ENCODE assay signal across 13 mouse cellular contexts in genomic region chr7:45455932-45456696, GRCm38 (mm10). TPM values are rescaled to one million over a fixed set of nuclear protein-coding genes. Genes with fewer than 3 reads are reported as not detected.
DNase-seq lines count a peak whose midpoint lies in the region; ATAC-seq and TF ChIP-seq lines count a peak whose summit lies in the region.
"Had no signal": no experiment of that assay in that cellular context is flagged by ENCODE, and none has a peak within 500 bp of the region (broad histone marks: within the 10 kb centered on the region; RNA-seq: fewer than 3 reads in every experiment).

No protein-coding gene starts in this region.

- H3K9me3 ChIP-seq in forebrain, embryonic 12.5 days = no peaks in the 10 kb centered on the region
- H3K9me3 ChIP-seq in forebrain, embryonic 10.5 days = no peaks in the 10 kb centered on the region
- H3K9me3 ChIP-seq in liver, embryonic 16.5 days (replicated peaks; ENCODE audit: control insufficient read depth, low read length) = no peaks in the 10 kb centered on the region
- H3K9me3 ChIP-seq: lung, embryonic 15.5 days had no signal

- H3K36me3 ChIP-seq in forebrain, embryonic 12.5 days (replicated peaks) = peaks cover 47% of the 10 kb centered on the region
- H3K36me3 ChIP-seq in forebrain, embryonic 10.5 days (replicated peaks) = peaks cover 84% of the 10 kb centered on the region
- H3K36me3 ChIP-seq in liver, embryonic 16.5 days (ENCODE audit: control insufficient read depth, insufficient read depth) = peaks cover 25% of the 10 kb centered on the region

- no peak for TF ChIP-seq CTCF in layer of hippocampus, adult 2 months (conservative IDR thresholded peaks at IDR 0.05)
- no peak for TF ChIP-seq CTCF in left cerebral cortex, adult 2 months (IDR thresholded peaks at IDR 0.05)

- peak overlapping the region; percentile 65; the same call in 1 of the 2 replicates for H3K27ac ChIP-seq in forebrain, embryonic 12.5 days
- H3K27ac ChIP-seq in forebrain, embryonic 10.5 days = no peak overlapping the region
- H3K27ac ChIP-seq in layer of hippocampus, adult 2 months = peak overlapping the region; percentile 72; the same call in 1 of the 2 replicates
- 0 out of 2 replicates have a peak overlapping the region, but pooled peaks have one; percentile 53 for H3K27ac ChIP-seq in brown adipose tissue, adult 24 weeks (replicated peaks; ENCODE audit: low read depth, low read length)
- peak overlapping the region; percentile 93; the same call in 1 of the 2 replicates for H3K27ac ChIP-seq in liver, embryonic 16.5 days (ENCODE audit: low read length)
- H3K27ac ChIP-seq in left cerebral cortex, adult 2 months = no peak overlapping the region

- H3K9ac ChIP-seq in forebrain, embryonic 12.5 days = 0 out of 2 replicates have a peak overlapping the region, but pooled peaks have one; percentile 87
- H3K9ac ChIP-seq in liver, embryonic 16.5 days (ENCODE audit: low read depth, low read length) = no peak overlapping the region
- H3K9ac ChIP-seq: lung, embryonic 15.5 days had no signal

- ATAC-seq in forebrain, embryonic 12.5 days (ENCODE audit: low FRiP score) = no peak
- no peak for ATAC-seq in liver, embryonic 16.5 days (ENCODE audit: low read depth)

- H3K27me3 ChIP-seq in forebrain, embryonic 12.5 days = no peaks in the 10 kb centered on the region
- H3K27me3 ChIP-seq in forebrain, embryonic 10.5 days (ENCODE audit: poor library complexity, severe bottlenecking) = no peaks in the 10 kb centered on the region
- H3K27me3 ChIP-seq in liver, embryonic 16.5 days (ENCODE audit: control insufficient read depth, insufficient read depth, low read depth, low read length) = no peaks in the 10 kb centered on the region
- H3K27me3 ChIP-seq: lung, embryonic 15.5 days had no signal

- H3K4me1 ChIP-seq in forebrain, embryonic 12.5 days = peaks cover 39% of the 10 kb centered on the region
- peaks cover 47% of the 10 kb centered on the region for H3K4me1 ChIP-seq in forebrain, embryonic 10.5 days
- peaks cover 5% of the 10 kb centered on the region for H3K4me1 ChIP-seq in brown adipose tissue, adult 24 weeks (ENCODE audit: control insufficient read depth, insufficient read depth, insufficient read length, low read length)
- H3K4me1 ChIP-seq in liver, embryonic 16.5 days (ENCODE audit: control insufficient read depth, low read depth, low read length) = peaks cover 48% of the 10 kb centered on the region

- DNase-seq in forebrain, embryonic 10.5 days (ENCODE audit: extremely low spot score, low spot score) = no peak
- no peak for DNase-seq in layer of hippocampus, adult 2 months (ENCODE audit: low spot score in 2 of 2)
- DNase-seq in layer of hippocampus, adult 18-20 months (ENCODE audit: low spot score in 2 of 2) = no peak
- no peak for DNase-seq in urinary bladder, postnatal 36 days (ENCODE audit: low spot score in 2 of 2)
- DNase-seq in left cerebral cortex, adult 2 months (ENCODE audit: extremely low spot score in 1 of 2, low spot score in 2 of 2) = no peak
- DNase-seq: adrenal gland, adult 8-10 months; gastrocnemius, postnatal 10 days had no signal

- no peak overlapping the region for H3K4me3 ChIP-seq in forebrain, embryonic 12.5 days (replicated peaks)
- no peak overlapping the region for H3K4me3 ChIP-seq in forebrain, embryonic 10.5 days
- no peak overlapping the region for H3K4me3 ChIP-seq in layer of hippocampus, adult 2 months
- H3K4me3 ChIP-seq in brown adipose tissue, adult 24 weeks (ENCODE audit: insufficient read depth, low read depth, low read length) = no peak overlapping the region
- no peak overlapping the region for H3K4me3 ChIP-seq in liver, embryonic 16.5 days (ENCODE audit: low read depth, low read length)
- no peak overlapping the region for H3K4me3 ChIP-seq in left cerebral cortex, adult 2 months
- H3K4me3 ChIP-seq: lung, embryonic 15.5 days had no signal

- intact Hi-C loops in left cerebral cortex, adult 2 months (cut with DNase I) = no loop called here

- 80% methylated on average over 13 of the region's 13 CpGs for WGBS in forebrain, embryonic 12.5 days
- WGBS in forebrain, embryonic 10.5 days = 77% methylated on average over 13 of the region's 13 CpGs
- WGBS in liver, embryonic 16.5 days (ENCODE audit: insufficient replicate concordance) = 76% methylated on average over 13 of the region's 13 CpGs

- no peak overlapping the region for H3K4me2 ChIP-seq in forebrain, embryonic 12.5 days
- H3K4me2 ChIP-seq in liver, embryonic 16.5 days (ENCODE audit: low read depth, low read length) = no peak overlapping the region

RNA-seq across cellular contexts. Expression of gene Ftl1, which starts 3.6 kb away (rescaled TPM):
- polyA plus RNA-seq in forebrain, embryonic 12.5 days (2016; fragmentation: Nextera tagmentation; extraction: Ambion mirVana) = 5,523 and 5,537 TPM in 2 replicates
- polyA plus RNA-seq in forebrain, embryonic 10.5 days (2016; fragmentation: Nextera tagmentation; extraction: Ambion mirVana) = 5,105 and 5,277 TPM in 2 replicates
- 100 to 1,000 TPM; 186 to 204 TPM for total RNA-seq in layer of hippocampus, adult 2 months (2021)
- 100 to 1,000 TPM; 230 to 234 TPM for total RNA-seq in layer of hippocampus, adult 18-20 months (2021)
- polyA plus RNA-seq in brown adipose tissue, adult 24 weeks (2012; ENCODE audit: insufficient read depth, insufficient read length, missing spikeins) = 1,179 and 1,214 TPM in 2 replicates
- polyA plus RNA-seq in liver, embryonic 16.5 days (2015; fragmentation: Nextera tagmentation; extraction: Ambion mirVana) = 6,125 and 6,166 TPM in 2 replicates
- total RNA-seq in left cerebral cortex, adult 2 months (2021) = 100 to 1,000 TPM; 200 to 208 TPM

RNA-seq across cellular contexts. Expression of gene Bax, which starts 10.6 kb away (rescaled TPM):
- 240 and 256 TPM in 2 replicates for polyA plus RNA-seq in forebrain, embryonic 12.5 days (2016; fragmentation: Nextera tagmentation; extraction: Ambion mirVana)
- 247 and 254 TPM in 2 replicates for polyA plus RNA-seq in forebrain, embryonic 10.5 days (2016; fragmentation: Nextera tagmentation; extraction: Ambion mirVana)
- 10 to 100 TPM; 73.2 to 77.6 TPM for total RNA-seq in layer of hippocampus, adult 2 months (2021)
- total RNA-seq in layer of hippocampus, adult 18-20 months (2021) = 10 to 100 TPM; 68.5 to 68.9 TPM
- polyA plus RNA-seq in brown adipose tissue, adult 24 weeks (2012; ENCODE audit: insufficient read depth, insufficient read length, missing spikeins) = 20.1 and 26.9 TPM in 2 replicates
- 63.3 and 63.4 TPM in 2 replicates for polyA plus RNA-seq in liver, embryonic 16.5 days (2015; fragmentation: Nextera tagmentation; extraction: Ambion mirVana)
- total RNA-seq in left cerebral cortex, adult 2 months (2021) = 10 to 100 TPM; 66.9 to 67.4 TPM

RNA-seq across cellular contexts. Expression of gene Ruvbl2, which starts 18.2 kb away (rescaled TPM):
- 167 and 175 TPM in 2 replicates for polyA plus RNA-seq in forebrain, embryonic 12.5 days (2016; fragmentation: Nextera tagmentation; extraction: Ambion mirVana)
- 235 and 237 TPM in 2 replicates for polyA plus RNA-seq in forebrain, embryonic 10.5 days (2016; fragmentation: Nextera tagmentation; extraction: Ambion mirVana)
- total RNA-seq in layer of hippocampus, adult 2 months (2021) = 10 to 100 TPM; 35.0 to 37.2 TPM
- total RNA-seq in layer of hippocampus, adult 18-20 months (2021) = 10 to 100 TPM; 34.6 to 37.7 TPM
- 75.4 and 79.6 TPM in 2 replicates for polyA plus RNA-seq in brown adipose tissue, adult 24 weeks (2012; ENCODE audit: insufficient read depth, insufficient read length, missing spikeins)
- polyA plus RNA-seq in liver, embryonic 16.5 days (2015; fragmentation: Nextera tagmentation; extraction: Ambion mirVana) = 58.8 and 59.4 TPM in 2 replicates
- total RNA-seq in left cerebral cortex, adult 2 months (2021) = 10 to 100 TPM; 34.4 to 39.9 TPM

RNA-seq across cellular contexts. Expression of gene Gys1, which starts 21.5 kb away (rescaled TPM):
- 28.7 and 30.7 TPM in 2 replicates for polyA plus RNA-seq in forebrain, embryonic 12.5 days (2016; fragmentation: Nextera tagmentation; extraction: Ambion mirVana)
- 39.0 and 41.6 TPM in 2 replicates for polyA plus RNA-seq in forebrain, embryonic 10.5 days (2016; fragmentation: Nextera tagmentation; extraction: Ambion mirVana)
- 10 to 100 TPM; 16.1 to 20.3 TPM for total RNA-seq in layer of hippocampus, adult 2 months (2021)
- 10 to 100 TPM; 13.5 to 15.4 TPM for total RNA-seq in layer of hippocampus, adult 18-20 months (2021)
- 90.6 and 112 TPM in 2 replicates for polyA plus RNA-seq in brown adipose tissue, adult 24 weeks (2012; ENCODE audit: insufficient read depth, insufficient read length, missing spikeins)
- 7.6 and 8.9 TPM in 2 replicates for polyA plus RNA-seq in liver, embryonic 16.5 days (2015; fragmentation: Nextera tagmentation; extraction: Ambion mirVana)
- total RNA-seq in left cerebral cortex, adult 2 months (2021) = 10 to 100 TPM; 18.2 to 19.2 TPM

RNA-seq across cellular contexts. Expression of gene Tulp2, which starts 25.6 kb away (rescaled TPM):
- 0.29 and 0.34 TPM in 2 replicates for polyA plus RNA-seq in forebrain, embryonic 12.5 days (2016; fragmentation: Nextera tagmentation; extraction: Ambion mirVana)
- 0.12 and 0.20 TPM in 2 replicates for polyA plus RNA-seq in forebrain, embryonic 10.5 days (2016; fragmentation: Nextera tagmentation; extraction: Ambion mirVana)
- total RNA-seq in layer of hippocampus, adult 2 months (2021) = not detected
- total RNA-seq in layer of hippocampus, adult 18-20 months (2021) = under 1 TPM in 1 of 2 experiments, not detected in 1; 0.20 TPM
- not detected in 2 replicates for polyA plus RNA-seq in brown adipose tissue, adult 24 weeks (2012; ENCODE audit: insufficient read depth, insufficient read length, missing spikeins)
- polyA plus RNA-seq in liver, embryonic 16.5 days (2015; fragmentation: Nextera tagmentation; extraction: Ambion mirVana) = 0.41 and 0.75 TPM in 2 replicates
- under 1 TPM in 1 of 2 experiments, not detected in 1; 0.30 TPM for total RNA-seq in left cerebral cortex, adult 2 months (2021)
- total RNA-seq: common myeloid progenitor, adult 5-6 weeks; gastrocnemius, postnatal 10 days; neutrophil, adult 5-6 weeks had no signal

Comparison
In these comparisons a context has a peak if more than half of its experiments do, and no peak if none do; other contexts are left out.
1. H3K27ac ChIP-seq: peak in forebrain, embryonic 12.5 days (single experiment), layer of hippocampus, adult 2 months (single experiment), brown adipose tissue, adult 24 weeks (single experiment) and liver, embryonic 16.5 days (single experiment); none in forebrain, embryonic 10.5 days (single experiment) and left cerebral cortex, adult 2 months (single experiment).